Mouse (Mus musculus) midbrain, embryonic 10.5 days (tissue): Measurements from ENCODE around the gene Gm36210. TPM values are rescaled to one million over a fixed set of nuclear protein-coding genes. Genes with fewer than 3 reads are reported as not detected.

Experiments
- DNase-seq: peaks from one replicate; pipeline ENCODE4 v3.0.0-alpha.2; 2017; ENCODE audit warnings: low spot score
- H3K27ac ChIP-seq: fragments of 300-500 bp; sonication (generic); replicated peaks from 2 replicates; pipeline ENCODE4 v1.5.1; 2016; ENCODE audit warnings: mild to moderate bottlenecking
- H3K27me3 ChIP-seq: fragments of 300-500 bp; sonication (generic); 2 replicates; pipeline ENCODE4 v1.6.1; 2016; ENCODE audit warnings: low read depth, mild to moderate bottlenecking; ENCODE audit not compliant: poor library complexity, severe bottlenecking
- H3K36me3 ChIP-seq: fragments of 300-500 bp; sonication (generic); 2 replicates; pipeline ENCODE4 v1.6.1; 2016; ENCODE audit warnings: mild to moderate bottlenecking, moderate library complexity
- H3K4me1 ChIP-seq: fragments of 300-500 bp; sonication (generic); 2 replicates; pipeline ENCODE4 v1.6.1; 2016
- H3K4me3 ChIP-seq: fragments of 300-500 bp; sonication (generic); 2 replicates; pipeline ENCODE4 v1.5.1; 2016; ENCODE audit warnings: mild to moderate bottlenecking, moderate library complexity
- H3K9me3 ChIP-seq: fragments of 300-500 bp; sonication (generic); replicated peaks from 2 replicates; pipeline ENCODE4 v1.6.1; 2016; ENCODE audit warnings: mild to moderate bottlenecking
- WGBS: fragments of 180-500 bp; shearing (Covaris S2); methylation state at CpG from one replicate; pipeline ENCODE4 v1.1.7; 2016; 5-methylcytosine and 5-hydroxymethylcytosine counted together
- polyA plus RNA-seq: library from polyadenylated mRNA; unstranded; fragments of >200 nt; fragmentation: Nextera tagmentation; extraction: Ambion mirVana; gene quantifications from 2 replicates; pipeline ENCODE4 v1.2.1, GENCODE M21; 2016

Gene Gm36210
- polyA plus RNA-seq = 0.20 TPM in 1 of 2 replicates, not detected in the other

GRCm38 (mm10) chr7:4906466-4906950 is at the start of gene Gm36210:
Gene Gm36210 (minus strand): TSS chr7:4906516.
- Histone ChIP-seq H3K9me3 (0 out of 2 replicates have a peak, but pooled peaks cover 5% of the 10 kb centered on the region), H3K4me1 (no peaks in the 10 kb centered on the region), H3K27me3 (no peaks in the 10 kb centered on the region), H3K27ac (no peak within 1 kb of the TSS), H3K4me3 (no peak within 1 kb of the TSS), H3K36me3 (no peaks in the 10 kb centered on the region)
- DNase-seq = no peak
- WGBS = 56% methylated on average over 10 of the region's 10 CpGs

- Histone ChIP-seq H3K36me3 (no peaks in the 10 kb centered on the region), H3K9me3 (no peaks in the 10 kb centered on the region), H3K27me3 (no peaks in the 10 kb centered on the region), H3K27ac (no peak overlapping the region), H3K4me1 (no peaks in the 10 kb centered on the region), H3K4me3 (no peak overlapping the region)
- WGBS = 32% methylated on average over 10 of the region's 10 CpGs
- DNase-seq = no peak
Measured at GRCm38 (mm10) chr7:4953815-4954445, 47.6 kb upstream of the Gm36210 start.

- 89% methylated on average over 19 of the region's 19 CpGs for WGBS
- no peaks in the 10 kb centered on the region for H3K27me3 ChIP-seq
Measured at GRCm38 (mm10) chr7:4950561-4951342, 44.4 kb upstream of the Gm36210 start.

GRCm38 (mm10) chr7:4948386-4948785 is 42.1 kb upstream of the Gm36210 start:
- WGBS = 83% methylated on average over 6 of the region's 6 CpGs
- Histone ChIP-seq H3K4me1 (0 out of 2 replicates have a peak, but pooled peaks cover 3% of the 10 kb centered on the region), H3K27me3 (no peaks in the 10 kb centered on the region), H3K27ac (no peak overlapping the region), H3K9me3 (no peaks in the 10 kb centered on the region), H3K4me3 (no peak overlapping the region), H3K36me3 (no peaks in the 10 kb centered on the region)
- DNase-seq = no peak

More at GRCm38 (mm10) chr7:4950561-4951342, 44.4 kb upstream of the Gm36210 start:
- Histone ChIP-seq H3K4me3 (no peak overlapping the region), H3K4me1 (no peaks in the 10 kb centered on the region), H3K9me3 (no peaks in the 10 kb centered on the region), H3K36me3 (no peaks in the 10 kb centered on the region), H3K27ac (no peak overlapping the region)
- no peak for DNase-seq

GRCm38 (mm10) chr7:4947855-4948254 is 41.5 kb upstream of the Gm36210 start:
- no peak for DNase-seq
- Histone ChIP-seq H3K27me3 (no peaks in the 10 kb centered on the region), H3K9me3 (no peaks in the 10 kb centered on the region), H3K4me1 (0 out of 2 replicates have a peak, but pooled peaks cover 5% of the 10 kb centered on the region), H3K27ac (no peak overlapping the region), H3K36me3 (no peaks in the 10 kb centered on the region), H3K4me3 (no peak overlapping the region)
- WGBS = 67% methylated on average over 2 of the region's 2 CpGs

GRCm38 (mm10) chr7:4943223-4943815 is 37.0 kb upstream of the Gm36210 start:
- Histone ChIP-seq H3K4me1 (0 out of 2 replicates have a peak, but pooled peaks cover 5% of the 10 kb centered on the region), H3K4me3 (peak overlapping the region; percentile 42), H3K36me3 (no peaks in the 10 kb centered on the region), H3K27ac (peak overlapping the region; percentile 59), H3K9me3 (no peaks in the 10 kb centered on the region), H3K27me3 (no peaks in the 10 kb centered on the region)
- peak; percentile 87 for DNase-seq
- 20% methylated on average over 15 of the region's 15 CpGs for WGBS

- no peaks in the 10 kb centered on the region for H3K27me3 ChIP-seq
- 0 out of 2 replicates have a peak, but pooled peaks cover 5% of the 10 kb centered on the region for H3K4me1 ChIP-seq
- no peaks in the 10 kb centered on the region for H3K9me3 ChIP-seq
- no peaks in the 10 kb centered on the region for H3K36me3 ChIP-seq
- DNase-seq = peak; percentile 10
- no peak overlapping the region for H3K27ac ChIP-seq
- H3K4me3 ChIP-seq = no peak overlapping the region
- WGBS = 53% methylated on average over 5 of the region's 5 CpGs
Measured at GRCm38 (mm10) chr7:4942673-4943072, 36.4 kb upstream of the Gm36210 start.

- H3K36me3 ChIP-seq = no peaks in the 10 kb centered on the region
- H3K9me3 ChIP-seq = no peaks in the 10 kb centered on the region
- H3K27me3 ChIP-seq = no peaks in the 10 kb centered on the region
- WGBS = 25% methylated on average over 9 of the region's 9 CpGs
- H3K4me1 ChIP-seq = 0 out of 2 replicates have a peak, but pooled peaks cover 5% of the 10 kb centered on the region
- H3K4me3 ChIP-seq = no peak overlapping the region
- no peak overlapping the region for H3K27ac ChIP-seq
- peak; percentile 81 for DNase-seq
Measured at GRCm38 (mm10) chr7:4940068-4940479, 33.8 kb upstream of the Gm36210 start.

- Histone ChIP-seq H3K4me1 (0 out of 2 replicates have a peak, but pooled peaks cover 3% of the 10 kb centered on the region), H3K27ac (no peak overlapping the region), H3K4me3 (no peak overlapping the region), H3K36me3 (no peaks in the 10 kb centered on the region), H3K27me3 (no peaks in the 10 kb centered on the region), H3K9me3 (peaks cover 6% of the 10 kb centered on the region; the same call in 1 of the 2 replicates)
- 47% methylated on average over 2 of the region's 2 CpGs for WGBS
- DNase-seq = peak; percentile 71
Measured at GRCm38 (mm10) chr7:4938456-4938855, 32.1 kb upstream of the Gm36210 start.

- no peak overlapping the region for H3K27ac ChIP-seq
- no peaks in the 10 kb centered on the region for H3K36me3 ChIP-seq
- H3K9me3 ChIP-seq = peaks cover 6% of the 10 kb centered on the region; the same call in 1 of the 2 replicates
- no peaks in the 10 kb centered on the region for H3K27me3 ChIP-seq
- no peak overlapping the region for H3K4me3 ChIP-seq
- WGBS = 91% methylated on average over 9 of the region's 11 CpGs
- DNase-seq = no peak
- H3K4me1 ChIP-seq = no peaks in the 10 kb centered on the region
Measured at GRCm38 (mm10) chr7:4937392-4937791, 31.1 kb upstream of the Gm36210 start.

GRCm38 (mm10) chr7:4936832-4937231 is 30.5 kb upstream of the Gm36210 start:
- Histone ChIP-seq H3K4me3 (no peak overlapping the region), H3K27ac (no peak overlapping the region), H3K27me3 (no peaks in the 10 kb centered on the region), H3K9me3 (peaks cover 6% of the 10 kb centered on the region; the same call in 1 of the 2 replicates), H3K36me3 (no peaks in the 10 kb centered on the region), H3K4me1 (no peaks in the 10 kb centered on the region)
- no peak for DNase-seq
- 85% methylated on average over 10 of the region's 10 CpGs for WGBS

- peaks cover 6% of the 10 kb centered on the region; the same call in 1 of the 2 replicates for H3K9me3 ChIP-seq
- H3K27me3 ChIP-seq = no peaks in the 10 kb centered on the region
- no peaks in the 10 kb centered on the region for H3K4me1 ChIP-seq
- H3K36me3 ChIP-seq = no peaks in the 10 kb centered on the region
- DNase-seq = no peak
- no peak overlapping the region for H3K4me3 ChIP-seq
- 85% methylated on average over 4 of the region's 4 CpGs for WGBS
- no peak overlapping the region for H3K27ac ChIP-seq
Measured at GRCm38 (mm10) chr7:4934160-4934914, 28.0 kb upstream of the Gm36210 start.
